In genomic region chr12:99935403-99935802, GRCm38 (mm10) we compare ENCODE assay signal across 25 mouse cellular contexts. TPM values are rescaled to one million over a fixed set of nuclear protein-coding genes. Genes with fewer than 3 reads are reported as not detected.
A peak's percentile ranks its signal among the peaks of the same experiment; 100 is the strongest.
DNase-seq lines count a peak whose midpoint lies in the region; ATAC-seq lines count a peak whose summit lies in the region.
"Had no signal": no experiment of that assay in that cellular context is flagged by ENCODE, and none has a peak within 500 bp of the region (broad histone marks: within the 10 kb centered on the region; RNA-seq: fewer than 3 reads in every experiment).

No protein-coding gene starts in this region.

- H3K27ac ChIP-seq in intestine, embryonic 16.5 days (ENCODE audit: low read length), result no peak overlapping the region
- H3K27ac ChIP-seq in intestine, embryonic 15.5 days, result no peak overlapping the region
- H3K27ac ChIP-seq: embryonic facial prominence, embryonic 12.5 days; embryonic facial prominence, embryonic 15.5 days; forebrain, embryonic 15.5 days; heart, adult 2 months; heart, embryonic 10.5 days; heart, embryonic 13.5 days; hindbrain, embryonic 14.5 days; hindbrain, postnatal 0 days had no signal

- H3K4me1 ChIP-seq in intestine, embryonic 16.5 days (ENCODE audit: control insufficient read depth, insufficient read depth, low read length), result no peaks in the 10 kb centered on the region
- H3K4me1 ChIP-seq in intestine, embryonic 15.5 days (replicated peaks), result no peaks in the 10 kb centered on the region
- H3K4me1 ChIP-seq: embryonic facial prominence, embryonic 12.5 days; embryonic facial prominence, embryonic 15.5 days; forebrain, embryonic 15.5 days; heart, embryonic 13.5 days had no signal

- H3K4me3 ChIP-seq in intestine, embryonic 16.5 days (ENCODE audit: low read length), result no peak overlapping the region
- H3K4me3 ChIP-seq in intestine, embryonic 15.5 days (replicated peaks), result no peak overlapping the region
- H3K4me3 ChIP-seq: embryonic facial prominence, embryonic 12.5 days; embryonic facial prominence, embryonic 15.5 days; forebrain, embryonic 15.5 days; heart, adult 2 months; heart, embryonic 10.5 days; heart, embryonic 13.5 days had no signal

- H3K4me2 ChIP-seq in intestine, embryonic 16.5 days (ENCODE audit: low read depth, low read length), result no peak overlapping the region
- no peak overlapping the region for H3K4me2 ChIP-seq in intestine, embryonic 15.5 days (replicated peaks)
- H3K4me2 ChIP-seq: embryonic facial prominence, embryonic 12.5 days; embryonic facial prominence, embryonic 15.5 days; forebrain, embryonic 15.5 days; heart, embryonic 13.5 days; hindbrain, embryonic 14.5 days had no signal

- H3K27me3 ChIP-seq in intestine, embryonic 16.5 days (replicated peaks; ENCODE audit: control insufficient read depth, insufficient read depth, low read length), result no peaks in the 10 kb centered on the region
- no peaks in the 10 kb centered on the region for H3K27me3 ChIP-seq in intestine, embryonic 15.5 days (replicated peaks)
- H3K27me3 ChIP-seq: embryonic facial prominence, embryonic 12.5 days; embryonic facial prominence, embryonic 15.5 days; forebrain, embryonic 15.5 days; heart, embryonic 13.5 days had no signal

- 90% methylated on average over 8 of the region's 8 CpGs for WGBS in intestine, embryonic 16.5 days
- WGBS in intestine, embryonic 15.5 days, result 89% methylated on average over 8 of the region's 8 CpGs

- peak; percentile 33 to 35 for DNase-seq in cerebellum, postnatal 10 days
- DNase-seq in cerebellum, adult 9-11 months, result no peak
- DNase-seq in layer of hippocampus, adult 8-10 months (ENCODE audit: low spot score in 2 of 2), result peak; percentile 24 to 52
- no peak for DNase-seq in layer of hippocampus, adult 9-10 months (ENCODE audit: low spot score)
- DNase-seq: adrenal gland, adult 8-10 months; adrenal gland, postnatal 25 days; cerebellum, adult 9-10 months; gastrocnemius, postnatal 10 days; gastrocnemius, postnatal 36 days; heart, adult 2 months; heart, postnatal 14 days; heart, postnatal 4 days; kidney, adult 11 months had no signal

- no peaks in the 10 kb centered on the region for H3K9me3 ChIP-seq in intestine, embryonic 16.5 days (ENCODE audit: control insufficient read depth, low read length)
- H3K9me3 ChIP-seq in intestine, embryonic 15.5 days, result no peaks in the 10 kb centered on the region
- H3K9me3 ChIP-seq: embryonic facial prominence, embryonic 12.5 days; embryonic facial prominence, embryonic 15.5 days; forebrain, embryonic 15.5 days; heart, embryonic 10.5 days; heart, embryonic 13.5 days had no signal

- no peaks in the 10 kb centered on the region for H3K36me3 ChIP-seq in intestine, embryonic 16.5 days (ENCODE audit: control insufficient read depth, insufficient read depth, low read length)
- no peaks in the 10 kb centered on the region for H3K36me3 ChIP-seq in intestine, embryonic 15.5 days

- no peak for ATAC-seq in intestine, embryonic 16.5 days
- ATAC-seq in intestine, embryonic 15.5 days, result no peak
- ATAC-seq: activated CD4-positive, CD25-positive, alpha-beta regulatory T cell, adult 4 months; forebrain, embryonic 15.5 days; hindbrain, postnatal 0 days; inflammation-experienced regulatory T-cells, adult 6 months had no signal

- 0 out of 2 replicates have a peak overlapping the region, but pooled peaks have one; percentile 3 for H3K9ac ChIP-seq in intestine, embryonic 16.5 days (ENCODE audit: low read depth, low read length)
- no peak overlapping the region for H3K9ac ChIP-seq in intestine, embryonic 15.5 days
- H3K9ac ChIP-seq: embryonic facial prominence, embryonic 12.5 days; embryonic facial prominence, embryonic 15.5 days; forebrain, embryonic 15.5 days; heart, embryonic 13.5 days; hindbrain, embryonic 14.5 days had no signal

RNA-seq across cellular contexts. Expression of gene Kcnk13, which starts 28.9 kb away (rescaled TPM):
- polyA plus RNA-seq in intestine, embryonic 16.5 days (2015; fragmentation: Nextera tagmentation; extraction: Ambion mirVana), result 0.64 TPM in 2 replicates
- polyA plus RNA-seq in intestine, embryonic 15.5 days (2015; fragmentation: Nextera tagmentation; extraction: Ambion mirVana), result 0.53 and 0.72 TPM in 2 replicates
- total RNA-seq in layer of hippocampus, adult 8-10 months (2022), result 10 to 100 TPM in 1 of 4 experiments, 1 to 10 TPM in 3; 8.7 to 10.1 (median 8.9) TPM
- polyA plus RNA-seq: activated CD4-positive, CD25-positive, alpha-beta regulatory T cell, adult 4 months; inflammation-experienced regulatory T-cells, adult 6 months had no signal

RNA-seq across cellular contexts. Expression of gene Tdp1, which starts 51.1 kb away (rescaled TPM):
- polyA plus RNA-seq in intestine, embryonic 16.5 days (2015; fragmentation: Nextera tagmentation; extraction: Ambion mirVana), result 39.0 and 43.9 TPM in 2 replicates
- polyA plus RNA-seq in intestine, embryonic 15.5 days (2015; fragmentation: Nextera tagmentation; extraction: Ambion mirVana), result 45.1 and 47.9 TPM in 2 replicates
- 10 to 100 TPM; 24.2 to 29.4 (median 25.9) TPM for total RNA-seq in layer of hippocampus, adult 8-10 months (2022)

RNA-seq across cellular contexts. Expression of gene Efcab11, which starts 51.2 kb away (rescaled TPM):
- 7.9 and 9.7 TPM in 2 replicates for polyA plus RNA-seq in intestine, embryonic 16.5 days (2015; fragmentation: Nextera tagmentation; extraction: Ambion mirVana)
- polyA plus RNA-seq in intestine, embryonic 15.5 days (2015; fragmentation: Nextera tagmentation; extraction: Ambion mirVana), result 10.1 and 10.2 TPM in 2 replicates
- total RNA-seq in layer of hippocampus, adult 8-10 months (2022), result under 1 TPM; 0.18 to 0.49 (median 0.43) TPM
- total RNA-seq: gastrocnemius, adult 18-20 months; gastrocnemius, postnatal 36 days had no signal

Comparison
In these comparisons a context has a peak if more than half of its experiments do, and no peak if none do; other contexts are left out.
1. DNase-seq: peak in cerebellum, postnatal 10 days (2 of 2) and layer of hippocampus, adult 8-10 months (2 of 2); none in cerebellum, adult 9-11 months (single experiment) and layer of hippocampus, adult 9-10 months (single experiment).